Mouse (Mus musculus) cerebellum, postnatal 25 days (tissue): Measurements from ENCODE around the gene Asb13.

Experiments
- DNase-seq, 2 experiments: peaks; one replicate each; pipeline ENCODE4 v3.0.0; 2021; ENCODE audit warnings: mixed read lengths in 2 of 2

Asb13 gene

GRCm38 (mm10) chr13:3633895-3634811, at the start of gene Asb13:
Gene Asb13, plus strand, starts transcription at chr13:3634032.
- DNase-seq, result peak; percentile 89 to 91

DNA sequence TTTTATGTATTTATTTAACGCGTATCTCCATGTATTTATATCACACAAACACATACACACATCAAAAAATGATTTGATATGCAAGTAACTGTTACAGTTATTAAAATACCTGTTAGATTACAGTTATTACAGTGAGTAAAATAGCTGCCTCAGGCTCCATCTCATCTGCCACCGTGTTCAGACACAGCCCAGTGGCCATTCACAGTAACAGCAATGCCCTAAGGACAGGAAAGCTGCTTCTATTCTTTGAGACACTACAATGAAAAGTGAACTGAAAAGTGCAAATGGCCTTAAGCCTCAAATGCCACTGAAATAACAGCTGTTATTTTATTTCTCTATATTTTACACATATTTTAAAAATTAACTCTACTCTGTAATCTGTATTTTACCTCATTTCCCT, 43.0 kb upstream of the Asb13 start:
- DNase-seq, result no peak

DNA sequence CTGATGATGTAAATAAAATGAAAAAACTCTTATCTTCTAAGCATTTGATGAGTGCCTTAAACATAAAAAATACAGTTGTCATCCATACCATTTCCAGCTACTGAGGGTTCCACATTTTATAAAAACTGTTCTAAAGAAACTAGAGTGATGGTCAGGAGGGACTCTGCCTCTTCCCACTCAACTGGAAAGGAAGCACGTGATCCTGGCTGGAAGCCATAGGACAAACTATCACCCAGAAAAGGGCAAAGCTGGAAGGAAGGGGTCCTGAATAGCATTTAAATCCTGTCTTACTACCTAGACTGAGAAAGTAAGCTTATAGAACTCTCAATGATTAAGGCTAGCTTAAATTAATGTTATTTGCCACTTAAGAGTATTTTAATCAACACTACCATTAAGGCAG, 39.5 kb upstream of the Asb13 start:
- no peak for DNase-seq

- DNase-seq, result no peak
Observed at GRCm38 (mm10) chr13:3596232-3596631, 37.6 kb upstream of the Asb13 start.

DNA sequence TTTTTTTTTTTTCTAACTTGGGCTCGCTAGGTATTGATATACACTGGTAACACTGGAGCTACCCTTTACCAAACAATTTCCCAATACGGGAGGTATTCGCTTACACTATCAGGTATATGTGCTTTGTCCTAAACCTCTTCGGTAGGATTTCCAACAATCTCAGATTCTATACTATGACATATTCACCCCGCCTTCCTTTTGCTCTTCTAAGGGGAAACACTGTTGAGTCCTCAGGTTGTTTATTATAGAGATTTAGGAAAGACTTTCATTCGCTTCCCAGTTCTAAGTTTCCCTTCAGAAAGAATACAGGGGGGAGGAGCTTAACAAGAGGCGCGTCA, 24.1 kb upstream of the Asb13 start:
- DNase-seq, result no peak

DNA sequence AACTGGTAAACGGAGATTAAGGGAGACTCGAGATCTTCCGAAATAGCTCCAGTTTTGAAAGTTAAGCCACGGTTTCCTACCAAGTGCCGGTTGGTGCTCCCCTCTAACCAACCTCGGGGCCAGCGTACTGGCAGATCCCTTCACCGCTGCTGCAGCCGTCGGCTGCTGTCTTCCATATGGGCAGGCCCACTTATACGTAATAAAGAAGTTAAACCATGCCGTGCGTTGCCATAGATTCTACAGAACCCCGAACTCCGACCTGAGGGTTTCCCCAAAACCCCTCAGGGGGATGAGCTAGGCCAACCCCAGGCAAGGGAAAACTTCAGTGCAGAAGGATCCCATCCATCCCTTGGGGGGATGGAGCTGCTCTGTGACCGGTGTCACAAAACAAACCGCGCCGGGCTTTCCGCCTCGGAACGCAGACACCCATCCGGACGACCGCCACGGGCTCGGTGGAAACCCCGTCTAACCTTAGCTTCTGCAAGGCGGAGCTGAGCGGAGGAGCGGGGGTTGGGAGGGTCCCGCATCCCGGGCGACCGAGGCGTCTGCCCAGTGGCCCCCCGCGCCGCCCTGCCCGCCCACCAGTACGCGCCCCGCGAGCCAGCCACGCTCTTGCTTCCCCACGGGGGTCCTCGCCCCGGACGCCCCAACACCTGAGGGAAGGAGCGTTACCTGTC, 23.6 kb upstream of the Asb13 start:
- no peak for DNase-seq

GRCm38 (mm10) chr13:3610795-3611438, 22.9 kb upstream of the Asb13 start, which contains the start of gene Fam208b:
Gene Fam208b, minus strand, starts transcription at chr13:3611108.
- peak; percentile 97 to 99 for DNase-seq

- no peak for DNase-seq
Observed at GRCm38 (mm10) chr13:3627139-3627538, 6.7 kb upstream of the Asb13 start.

- no peak for DNase-seq
Observed at GRCm38 (mm10) chr13:3628102-3628501, 5.7 kb upstream of the Asb13 start.

DNA sequence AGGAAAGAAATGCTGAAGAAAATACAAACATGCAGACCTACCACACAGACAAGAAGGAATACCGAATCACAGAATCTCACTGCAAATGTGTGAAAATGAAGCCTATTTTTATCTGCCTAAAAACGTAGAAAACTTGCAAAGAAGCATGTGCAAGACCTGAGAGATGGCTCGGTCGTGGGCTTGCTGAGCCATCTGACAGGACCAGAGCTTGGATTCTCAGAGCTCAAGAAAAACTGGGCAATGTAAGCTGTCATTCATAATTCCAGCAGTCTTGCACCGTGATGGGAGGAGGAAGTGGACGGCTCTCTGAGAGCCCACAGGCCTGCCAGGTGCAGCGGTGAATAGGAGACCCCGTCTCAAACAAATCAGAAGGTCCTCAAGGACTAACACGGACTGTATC, 1.3 kb upstream of the Asb13 start:
- DNase-seq, result no peak

GRCm38 (mm10) chr13:3633131-3633530, 701 bp upstream of the Asb13 start:
- DNase-seq, result no peak

DNA sequence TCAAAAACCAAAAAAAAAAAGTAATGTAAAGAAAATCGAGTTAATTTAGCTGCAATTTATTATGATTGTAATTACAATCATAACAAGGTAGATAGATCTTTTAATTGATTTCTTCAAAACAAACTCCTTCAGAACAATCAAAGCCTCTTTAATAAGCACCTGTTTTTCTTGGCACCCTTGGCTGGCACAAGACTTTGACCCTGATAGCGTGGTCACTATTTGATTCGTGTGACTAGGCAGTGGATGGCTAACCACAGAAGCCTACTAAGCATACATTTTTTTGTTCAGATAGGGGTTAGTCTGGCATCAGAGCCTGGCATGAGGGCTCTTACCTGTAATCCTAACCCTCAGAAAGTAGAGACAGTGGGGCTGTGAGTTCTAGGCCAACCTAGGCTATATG, 1.2 kb downstream of the Asb13 start:
- no peak for DNase-seq

DNA sequence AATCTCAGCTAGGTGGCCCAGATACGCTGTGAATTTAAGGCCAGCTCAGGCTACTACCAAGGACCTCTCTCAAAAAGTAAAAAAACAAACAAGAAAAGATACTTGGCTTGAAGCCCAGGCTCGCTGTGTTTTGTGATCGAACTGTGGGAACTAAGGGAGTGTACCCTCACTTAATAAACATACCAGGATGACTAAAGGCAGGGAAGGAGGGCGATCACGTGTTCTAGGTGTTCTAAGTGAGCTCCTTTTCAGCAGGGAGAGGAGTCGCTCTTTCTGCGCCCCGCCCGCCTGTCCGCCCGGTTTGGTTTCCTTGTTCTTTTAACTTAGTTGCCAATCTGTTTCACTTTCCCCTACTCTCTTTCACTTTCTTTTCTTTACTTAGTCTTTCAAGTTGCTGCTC, 3.0 kb downstream of the Asb13 start:
- no peak for DNase-seq

DNA sequence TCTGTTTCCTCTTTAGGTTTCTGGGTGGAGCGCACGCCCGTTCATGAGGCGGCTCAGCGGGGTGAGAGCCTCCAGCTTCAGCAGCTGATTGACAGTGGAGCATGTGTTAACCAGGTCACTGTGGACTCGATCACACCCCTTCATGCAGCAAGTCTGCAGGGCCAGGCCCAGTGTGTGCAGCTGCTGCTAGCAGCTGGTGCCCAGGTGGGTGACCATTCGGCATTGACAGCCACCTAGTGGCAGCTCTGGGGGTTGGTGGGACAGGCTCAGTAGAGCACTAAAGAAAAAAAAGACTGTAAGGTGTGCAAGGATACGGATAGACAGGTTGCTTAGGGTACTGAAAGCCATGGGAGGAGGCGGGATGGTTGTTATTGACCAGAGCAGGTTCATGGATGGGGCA, 8.2 kb downstream of the Asb13 start:
- DNase-seq, result no peak

DNA sequence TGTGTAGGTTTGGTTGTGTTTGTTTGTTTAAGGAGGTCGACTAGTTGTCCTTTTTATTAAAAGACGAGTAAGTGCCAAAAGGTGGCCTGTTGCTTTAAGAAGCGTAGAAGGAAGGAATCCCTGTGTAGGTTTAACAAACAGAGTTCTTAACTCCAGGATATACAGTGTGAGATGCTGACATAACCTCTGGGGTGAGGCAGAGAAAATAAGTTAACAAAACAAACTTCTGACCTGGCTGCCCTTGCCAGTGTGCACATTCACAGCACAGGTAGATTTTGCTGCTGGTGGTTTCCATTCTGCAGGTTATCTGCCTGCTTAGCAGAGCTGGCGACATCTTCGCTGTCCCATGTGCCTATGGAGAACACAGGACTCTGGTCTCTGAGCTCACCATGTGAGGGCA, 8.7 kb downstream of the Asb13 start:
- no peak for DNase-seq

DNA sequence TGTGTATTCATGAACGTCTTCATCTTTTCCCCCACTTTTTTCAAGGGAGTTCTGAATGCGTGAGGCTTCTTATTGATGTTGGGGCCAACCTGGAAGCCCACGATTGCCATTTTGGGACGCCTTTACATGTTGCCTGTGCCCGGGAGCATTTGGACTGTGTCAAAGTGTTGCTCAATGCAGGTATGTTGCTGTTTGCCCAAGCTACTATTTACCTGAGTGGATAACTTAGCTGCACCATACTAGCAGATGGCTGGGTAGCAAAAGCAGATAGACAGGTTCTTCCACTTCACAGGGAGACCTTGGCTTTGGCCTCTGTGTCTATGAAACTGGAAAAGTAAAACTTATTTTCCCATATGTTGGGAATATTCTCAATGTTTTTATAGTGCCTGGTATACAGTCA, 11.0 kb downstream of the Asb13 start:
- DNase-seq, result no peak

- DNase-seq, result no peak
Observed at GRCm38 (mm10) chr13:3645919-3646318, 12.1 kb downstream of the Asb13 start.

- DNase-seq, result no peak
Observed at GRCm38 (mm10) chr13:3646566-3646965, 12.7 kb downstream of the Asb13 start.

DNA sequence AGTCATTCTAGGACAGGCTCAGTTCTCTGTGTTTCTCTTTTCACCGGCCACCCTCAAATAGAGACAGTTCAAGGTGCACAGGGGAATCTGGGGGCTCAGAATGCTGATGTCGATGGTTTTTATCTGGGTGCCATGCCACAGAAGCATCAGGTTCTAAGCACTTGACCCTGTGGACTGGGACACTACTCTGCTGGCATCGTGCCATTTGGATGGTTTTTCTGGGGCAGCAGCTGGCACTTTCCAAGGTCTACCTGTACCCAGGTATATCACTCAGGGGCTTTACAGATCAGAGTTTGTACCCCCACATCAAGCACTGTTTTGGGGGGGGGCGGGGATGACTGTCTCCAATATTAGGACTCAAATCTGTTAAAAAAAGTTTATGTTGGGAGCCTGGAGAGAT, 16.7 kb downstream of the Asb13 start:
- peak in 1 of 2 experiments; percentile 30 for DNase-seq

GRCm38 (mm10) chr13:3654432-3654831, 20.6 kb downstream of the Asb13 start:
- no peak for DNase-seq

DNA sequence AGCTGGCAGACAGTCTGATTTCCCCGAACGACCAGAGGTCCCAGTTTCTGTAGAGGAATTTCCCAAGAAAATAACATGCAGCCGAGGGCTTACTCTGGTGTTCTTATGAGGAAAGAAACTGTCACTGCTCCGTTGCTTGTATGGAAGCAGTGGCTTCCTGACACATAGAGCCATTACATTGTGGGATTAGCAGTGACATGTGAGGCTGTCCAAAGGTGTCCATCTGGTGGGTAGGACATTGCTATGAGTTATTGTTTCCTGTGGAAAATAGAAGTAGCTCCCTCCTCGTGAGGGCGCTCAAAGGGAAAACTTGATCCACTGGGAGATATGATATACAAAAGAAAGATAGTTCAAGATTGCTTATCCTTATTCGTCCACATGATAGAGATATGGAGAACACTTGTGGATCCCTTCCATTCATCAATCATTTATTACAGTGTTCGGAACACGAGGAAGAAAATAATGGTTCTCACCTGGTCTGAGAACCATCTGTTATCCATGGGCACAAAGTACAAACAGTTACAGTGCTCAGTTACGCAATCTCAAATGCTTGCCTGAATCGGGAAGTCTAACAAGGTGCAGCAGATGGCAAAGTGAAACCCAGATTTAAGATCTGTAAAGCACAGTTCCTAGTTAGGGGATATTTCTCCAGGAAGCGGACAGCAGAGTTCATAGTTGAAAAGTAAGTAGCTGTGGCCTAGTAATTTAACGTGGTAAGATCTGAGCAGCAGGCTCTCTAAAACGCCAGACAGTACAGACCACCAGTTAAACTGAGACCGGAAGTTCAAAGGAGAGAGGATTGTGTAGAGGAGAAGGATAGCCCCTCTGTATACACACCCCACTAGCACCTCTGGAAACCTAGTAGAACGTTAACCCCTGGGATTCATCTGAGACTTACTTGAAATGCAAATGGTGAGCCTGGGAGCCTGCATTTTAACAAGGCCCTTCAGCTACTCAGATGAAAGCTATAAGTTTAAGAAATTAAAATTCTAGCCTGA, 25.6 kb downstream of the Asb13 start:
- DNase-seq, result no peak

DNA sequence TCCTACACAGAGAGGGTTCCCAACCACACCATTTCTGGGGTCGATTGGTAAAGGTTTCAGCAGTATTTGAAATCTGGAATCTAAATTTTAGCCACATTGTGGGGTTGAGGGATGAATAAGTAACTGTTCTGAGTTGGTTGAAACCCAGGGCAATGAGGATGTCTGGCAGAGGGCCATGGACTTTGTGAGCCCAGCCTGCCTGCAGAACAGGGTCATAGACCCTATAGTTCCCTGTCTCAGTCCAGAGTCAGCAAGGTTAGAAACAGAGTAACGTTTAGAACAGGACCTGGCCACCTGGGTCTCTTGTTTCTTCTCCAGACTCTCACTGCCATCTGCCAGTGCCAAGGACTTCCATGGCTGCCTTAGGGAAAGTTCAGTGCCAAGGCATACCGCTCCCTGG, 30.4 kb downstream of the Asb13 start:
- no peak for DNase-seq
